Mouse (Mus musculus): ENCODE data around the gene Pdzd2.

DNA sequence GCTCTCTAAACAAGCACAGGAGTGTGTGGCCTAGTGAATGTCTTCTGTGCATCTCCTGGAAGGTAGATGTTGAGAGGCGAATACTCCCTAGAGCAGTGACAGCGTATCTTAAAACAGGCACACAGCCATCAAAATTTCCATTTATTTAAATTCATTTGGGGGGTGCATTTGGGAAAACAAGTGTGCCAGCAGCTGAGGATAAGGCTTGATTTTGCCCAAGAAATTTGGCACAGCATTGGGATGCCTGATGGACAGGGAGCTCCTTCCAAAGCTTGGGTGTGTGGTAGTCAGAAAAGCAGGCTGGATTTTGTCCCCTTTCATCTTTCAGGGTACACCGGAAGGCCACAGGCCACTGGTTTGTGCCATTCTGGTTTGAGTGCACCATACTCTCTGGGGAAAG, 369.6 kb downstream of the Pdzd2 start:
- TF ChIP-seq CTCF (IDR thresholded peaks at IDR 0.05; ENCODE audit: extremely low read depth, insufficient read depth, low read length) (no peak), POLR2A (IDR thresholded peaks at IDR 0.05; ENCODE audit: extremely low read depth, insufficient read depth, low read length) (no peak)
